Mouse (Mus musculus): ENCODE results near the gene Ralbp1.

The Ralbp1 gene

DNA sequence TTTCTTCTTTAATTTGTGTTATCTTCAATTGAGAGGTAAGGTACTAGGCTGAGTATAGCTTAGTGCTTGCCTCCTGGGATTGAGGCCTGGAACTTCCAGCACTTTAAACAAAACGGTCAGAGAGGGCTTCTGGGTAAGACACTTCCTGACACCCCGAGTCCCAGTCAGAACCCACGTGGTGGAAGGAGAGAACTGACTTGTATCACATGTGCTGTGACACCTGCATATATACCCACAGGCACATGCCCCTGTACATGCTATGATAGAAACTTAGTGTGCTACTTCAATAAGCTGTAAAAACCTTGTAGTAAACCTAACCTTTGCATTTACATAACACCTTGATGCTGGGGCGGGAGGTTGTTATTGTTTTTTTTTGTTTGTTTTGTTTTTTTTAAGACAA is 87.2 kb downstream of the Ralbp1 start:
- no peak for DNase-seq (ENCODE audit: low spot score)
